Comparison of ENCODE assay signal across 20 mouse cellular contexts in the genomic region with DNA sequence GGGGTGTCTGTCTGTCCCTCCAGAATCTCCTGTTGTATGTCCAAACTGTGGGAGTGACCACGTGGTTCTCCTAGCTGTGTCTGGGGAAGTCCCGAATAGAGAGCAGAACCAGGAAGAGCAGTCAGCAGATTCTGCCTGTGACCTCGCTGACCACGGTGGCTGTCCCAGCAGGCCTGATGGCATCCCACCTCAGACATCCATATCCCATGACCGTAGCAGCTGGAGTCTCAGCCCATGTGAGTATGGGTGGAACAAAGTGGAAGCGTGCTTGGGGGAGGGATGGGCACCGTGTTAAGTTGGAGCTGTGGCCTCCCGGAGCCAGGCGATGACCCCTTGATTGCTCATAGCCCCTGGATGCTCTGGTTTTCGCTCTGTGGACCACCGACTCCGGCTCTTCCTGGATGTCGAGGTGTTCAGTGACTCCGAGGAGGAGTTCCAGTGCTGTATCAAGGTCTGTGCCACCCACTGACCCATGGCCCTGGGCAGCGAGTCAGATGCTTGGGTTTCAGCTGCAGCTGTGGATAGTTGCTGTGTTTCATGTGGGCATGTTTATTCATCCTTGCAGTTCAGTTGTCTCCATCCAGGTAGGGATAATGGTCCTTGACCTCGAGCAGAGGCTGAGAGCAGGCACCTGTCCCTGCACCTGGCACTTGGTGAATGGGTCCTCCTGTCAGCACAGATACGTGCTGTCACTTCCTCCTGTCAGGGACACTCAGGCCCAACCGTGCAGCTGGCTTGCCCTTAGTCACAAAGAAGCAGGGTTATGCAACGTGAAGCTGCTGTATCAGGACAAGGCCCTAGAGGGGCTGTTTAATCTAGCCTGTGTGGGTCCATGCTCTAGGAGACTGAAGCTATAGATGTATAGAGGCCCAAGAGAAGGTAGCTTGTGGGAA. TPM values are rescaled to one million over a fixed set of nuclear protein-coding genes. Genes with fewer than 3 reads are reported as not detected.
"Had no signal": no experiment of that assay in that cellular context is flagged by ENCODE, and none has a peak within 500 bp of the region (broad histone marks: within the 10 kb centered on the region; RNA-seq: fewer than 3 reads in every experiment).

No protein-coding gene starts in this region.

- H3K4me2 ChIP-seq: lung, embryonic 14.5 days; midbrain, embryonic 11.5 days; midbrain, embryonic 13.5 days; midbrain, embryonic 15.5 days; neural tube, embryonic 13.5 days; neural tube, embryonic 15.5 days had no signal

- H3K27me3 ChIP-seq: megakaryocyte, embryonic 14.5 days; midbrain, embryonic 13.5 days; midbrain, embryonic 15.5 days; neural tube, embryonic 13.5 days; neural tube, embryonic 15.5 days had no signal

- H3K9me3 ChIP-seq: megakaryocyte, embryonic 14.5 days; midbrain, embryonic 13.5 days; midbrain, embryonic 15.5 days; neural tube, embryonic 13.5 days; neural tube, embryonic 15.5 days had no signal

- ATAC-seq: midbrain, embryonic 13.5 days; midbrain, embryonic 15.5 days had no signal

- H3K27ac ChIP-seq: midbrain, embryonic 13.5 days; midbrain, embryonic 15.5 days; neural tube, embryonic 13.5 days; neural tube, embryonic 15.5 days had no signal

- H3K4me1 ChIP-seq: midbrain, embryonic 13.5 days; midbrain, embryonic 15.5 days; neural tube, embryonic 13.5 days; neural tube, embryonic 15.5 days had no signal

- H3K4me3 ChIP-seq: megakaryocyte, embryonic 14.5 days; midbrain, embryonic 13.5 days; midbrain, embryonic 15.5 days; neural tube, embryonic 13.5 days; neural tube, embryonic 15.5 days had no signal

- H3K9ac ChIP-seq: lung, embryonic 14.5 days; midbrain, embryonic 13.5 days; midbrain, embryonic 15.5 days; neural tube, embryonic 13.5 days; neural tube, embryonic 15.5 days had no signal

- DNase-seq: lung, adult 18-20 months; lung, embryonic 14.5 days; lung, postnatal 10 days; lung, postnatal 4 days; retina, postnatal 1 day; right cerebral cortex, adult 18-20 months; right cerebral cortex, postnatal 25 days; right cerebral cortex, postnatal 4 days; spleen, adult 18-20 months; thymus, adult 18-20 months; thymus, postnatal 14 days; thymus, postnatal 36 days had no signal

RNA-seq across cellular contexts. Expression of gene Slc4a3, which starts 13.5 kb away (rescaled TPM):
- total RNA-seq: monocyte, adult 5-6 weeks had no signal

RNA-seq across cellular contexts. Expression of gene Inha, which starts 25.6 kb away (rescaled TPM):
- total RNA-seq: megakaryocyte progenitor cell, adult 5-6 weeks; monocyte, adult 5-6 weeks had no signal

RNA-seq across cellular contexts. Expression of gene Obsl1, which starts 26.3 kb away (rescaled TPM):
- total RNA-seq: monocyte, adult 5-6 weeks had no signal

RNA-seq across cellular contexts. Expression of gene Tmem198, which starts 53.2 kb away (rescaled TPM):
- total RNA-seq: megakaryocyte progenitor cell, adult 5-6 weeks had no signal
